Mouse (Mus musculus): Measurements from ENCODE around the gene Daam1. TPM values are rescaled to one million over a fixed set of nuclear protein-coding genes. Genes with fewer than 3 reads are reported as not detected.
A peak's percentile ranks its signal among the peaks of the same experiment; 100 is the strongest.

Daam1 gene
- polyA plus RNA-seq, 1 experiment from 2014 or later, result 8.5 TPM

DNA sequence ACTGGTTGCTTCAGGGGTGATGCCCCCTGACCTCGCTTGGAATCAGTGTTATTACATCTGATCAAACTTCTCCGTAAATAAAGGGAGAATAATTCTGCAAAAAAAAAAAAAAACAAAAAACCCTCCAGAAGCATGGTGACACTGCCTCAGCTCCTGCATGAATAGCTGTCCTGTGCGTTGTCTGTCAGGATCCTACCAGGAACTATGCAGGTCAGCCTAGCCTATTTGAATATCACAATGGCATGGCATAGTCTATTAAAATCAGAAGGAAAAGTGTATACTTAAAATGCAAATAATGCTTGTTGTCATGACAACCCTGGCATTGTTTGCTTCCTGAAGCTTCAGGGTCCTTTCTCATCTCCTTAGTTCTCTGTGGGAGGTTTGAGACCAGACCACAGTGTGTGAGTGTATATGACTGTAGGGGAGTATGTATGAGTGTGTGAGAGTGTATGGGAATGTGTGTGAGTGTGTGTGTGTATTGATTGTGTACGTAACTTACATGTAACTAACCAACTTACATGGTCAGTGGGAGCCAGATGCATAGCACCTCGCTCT is 92.0 kb downstream of the Daam1 start:
- no peaks in the 10 kb centered on the region for H3K27me3 ChIP-seq (ENCODE audit: control insufficient read depth, insufficient read depth, low read length)
- DNase-seq (ENCODE audit: low spot score) (no peak), ATAC-seq (ENCODE audit: insufficient number of reproducible peaks, low FRiP score, low TSS enrichment, low read depth) (no peak)
- no peaks in the 10 kb centered on the region for H3K9me3 ChIP-seq (ENCODE audit: control insufficient read depth, low read length)
- H3K4me2 ChIP-seq (ENCODE audit: low read depth, severe bottlenecking), result no peak overlapping the region
- H3K36me3 ChIP-seq (ENCODE audit: control insufficient read depth, insufficient read depth, low read length), result no peaks in the 10 kb centered on the region
- H3K4me1 ChIP-seq (ENCODE audit: control insufficient read depth, insufficient read depth, low read length), result peaks cover 5% of the 10 kb centered on the region; the same call in 1 of the 2 replicates
- no peak overlapping the region for H3K4me3 ChIP-seq (ENCODE audit: low read depth, low read length)
- H3K27ac ChIP-seq (replicated peaks; ENCODE audit: low read depth, low read length), result no peak overlapping the region
- no peak overlapping the region for H3K9ac ChIP-seq (ENCODE audit: low read length)
- WGBS, result 92% methylated on average over 5 of the region's 5 CpGs

DNA sequence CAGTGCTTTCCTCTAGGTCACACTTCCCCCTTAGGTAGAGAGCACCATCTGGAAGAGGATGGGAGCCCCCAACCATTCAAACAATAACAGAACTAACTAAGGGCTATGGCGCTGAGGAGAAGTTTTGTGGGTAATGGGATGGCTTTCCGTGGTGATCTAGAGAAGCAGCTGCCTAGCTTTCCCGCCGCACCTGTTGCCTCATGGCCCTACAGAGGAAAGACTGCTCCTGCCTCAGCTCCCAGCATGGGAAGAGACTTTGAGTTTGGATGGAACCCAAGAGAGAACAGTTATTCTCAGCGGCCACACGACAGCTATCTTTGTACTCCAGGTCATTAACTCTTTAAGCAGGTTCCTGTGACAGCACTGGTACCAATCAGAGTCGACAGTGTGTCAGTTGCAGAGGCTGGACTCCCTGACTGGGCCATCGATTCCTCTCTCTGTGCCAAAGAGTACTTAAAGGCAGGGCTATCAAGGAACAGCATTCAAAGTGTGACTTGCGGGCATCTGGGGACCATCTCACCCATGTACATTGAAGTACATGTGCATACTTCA is 94.2 kb downstream of the Daam1 start:
- DNase-seq (ENCODE audit: low spot score) (no peak), ATAC-seq (ENCODE audit: insufficient number of reproducible peaks, low FRiP score, low TSS enrichment, low read depth) (no peak)
- no peak overlapping the region for H3K4me2 ChIP-seq (ENCODE audit: low read depth, severe bottlenecking)
- no peak overlapping the region for H3K27ac ChIP-seq (replicated peaks; ENCODE audit: low read depth, low read length)
- no peaks in the 10 kb centered on the region for H3K27me3 ChIP-seq (ENCODE audit: control insufficient read depth, insufficient read depth, low read length)
- no peaks in the 10 kb centered on the region for H3K4me1 ChIP-seq (ENCODE audit: control insufficient read depth, insufficient read depth, low read length)
- H3K9me3 ChIP-seq (ENCODE audit: control insufficient read depth, low read length), result no peaks in the 10 kb centered on the region
- no peak overlapping the region for H3K9ac ChIP-seq (ENCODE audit: low read length)
- H3K36me3 ChIP-seq (ENCODE audit: control insufficient read depth, insufficient read depth, low read length), result no peaks in the 10 kb centered on the region
- H3K4me3 ChIP-seq (ENCODE audit: low read depth, low read length), result no peak overlapping the region
- WGBS, result 88% methylated on average over 9 of the region's 9 CpGs

DNA sequence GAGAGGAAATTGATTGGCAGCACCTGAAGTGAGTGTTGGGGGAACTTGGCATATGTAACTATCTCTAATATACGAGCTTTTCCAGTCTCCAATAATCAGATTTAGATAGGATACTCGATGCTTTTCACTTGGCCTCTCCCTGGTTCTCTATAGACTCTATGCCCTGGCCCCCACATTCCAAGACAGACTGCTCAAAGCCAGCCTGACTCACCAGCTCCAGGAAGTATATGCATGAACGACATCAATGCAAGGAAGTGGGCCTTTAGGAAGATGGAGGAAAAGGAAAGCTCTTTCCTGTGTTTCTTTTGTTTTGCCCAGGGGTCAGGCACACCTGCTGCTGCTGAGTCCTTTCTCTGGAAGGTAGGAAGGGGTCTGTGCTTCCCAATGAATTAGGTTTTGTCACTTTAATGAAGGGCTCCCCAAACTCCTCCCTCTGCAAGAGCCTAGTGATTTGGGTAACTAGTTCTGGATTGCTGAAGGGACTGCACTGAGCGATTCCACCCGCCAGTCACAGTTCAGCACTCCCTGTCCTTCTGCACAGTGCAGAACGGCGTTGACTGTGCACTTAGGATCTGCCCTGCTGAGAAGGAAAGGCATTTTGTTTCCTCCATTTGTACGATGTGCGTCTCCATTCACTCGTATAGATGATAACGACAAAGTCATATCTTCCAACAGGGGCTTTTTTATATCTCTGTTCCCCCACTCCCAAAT is 95.3 kb downstream of the Daam1 start:
- no peaks in the 10 kb centered on the region for H3K4me1 ChIP-seq (ENCODE audit: control insufficient read depth, insufficient read depth, low read length)
- WGBS, result 81% methylated on average over 11 of the region's 11 CpGs
- no peak overlapping the region for H3K4me3 ChIP-seq (ENCODE audit: low read depth, low read length)
- H3K9me3 ChIP-seq (ENCODE audit: control insufficient read depth, low read length), result no peaks in the 10 kb centered on the region
- no peak overlapping the region for H3K27ac ChIP-seq (replicated peaks; ENCODE audit: low read depth, low read length)
- H3K4me2 ChIP-seq (ENCODE audit: low read depth, severe bottlenecking), result no peak overlapping the region
- no peak for DNase-seq (ENCODE audit: low spot score)
- H3K36me3 ChIP-seq (ENCODE audit: control insufficient read depth, insufficient read depth, low read length), result no peaks in the 10 kb centered on the region
- no peak overlapping the region for H3K9ac ChIP-seq (ENCODE audit: low read length)
- no peaks in the 10 kb centered on the region for H3K27me3 ChIP-seq (ENCODE audit: control insufficient read depth, insufficient read depth, low read length)
- no peak for ATAC-seq (ENCODE audit: insufficient number of reproducible peaks, low FRiP score, low TSS enrichment, low read depth)

DNA sequence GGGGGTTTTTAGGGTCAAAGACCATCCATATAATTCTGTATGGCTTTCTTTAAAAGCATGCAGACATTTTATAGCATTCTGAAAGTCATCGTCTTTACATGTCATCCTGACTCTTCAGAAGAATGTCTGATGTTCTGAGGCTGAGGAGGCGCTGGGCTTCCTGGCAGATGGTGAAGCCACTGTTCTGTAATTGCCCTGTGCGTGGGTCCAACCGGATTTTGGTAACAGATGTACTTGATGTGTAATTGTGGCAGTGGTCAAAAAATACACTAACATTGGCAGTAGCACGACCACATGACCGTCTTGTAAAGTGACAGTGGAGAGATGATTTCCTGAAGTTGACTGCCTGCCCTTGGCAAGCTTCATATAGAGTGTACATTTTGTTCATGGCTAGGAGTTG is 97.2 kb downstream of the Daam1 start:
- no peaks in the 10 kb centered on the region for H3K27me3 ChIP-seq (ENCODE audit: control insufficient read depth, insufficient read depth, low read length)
- H3K36me3 ChIP-seq (ENCODE audit: control insufficient read depth, insufficient read depth, low read length), result no peaks in the 10 kb centered on the region
- no peaks in the 10 kb centered on the region for H3K4me1 ChIP-seq (ENCODE audit: control insufficient read depth, insufficient read depth, low read length)
- no peak overlapping the region for H3K27ac ChIP-seq (replicated peaks; ENCODE audit: low read depth, low read length)
- H3K4me2 ChIP-seq (ENCODE audit: low read depth, severe bottlenecking), result no peak overlapping the region
- no peaks in the 10 kb centered on the region for H3K9me3 ChIP-seq (ENCODE audit: control insufficient read depth, low read length)
- no peak overlapping the region for H3K4me3 ChIP-seq (ENCODE audit: low read depth, low read length)
- no peak overlapping the region for H3K9ac ChIP-seq (ENCODE audit: low read length)
- ATAC-seq (ENCODE audit: insufficient number of reproducible peaks, low FRiP score, low TSS enrichment, low read depth) (no peak), DNase-seq (ENCODE audit: low spot score) (no peak)
- whole genome bisulfite sequencing, result 89% methylated on average over 6 of the region's 6 CpGs

DNA sequence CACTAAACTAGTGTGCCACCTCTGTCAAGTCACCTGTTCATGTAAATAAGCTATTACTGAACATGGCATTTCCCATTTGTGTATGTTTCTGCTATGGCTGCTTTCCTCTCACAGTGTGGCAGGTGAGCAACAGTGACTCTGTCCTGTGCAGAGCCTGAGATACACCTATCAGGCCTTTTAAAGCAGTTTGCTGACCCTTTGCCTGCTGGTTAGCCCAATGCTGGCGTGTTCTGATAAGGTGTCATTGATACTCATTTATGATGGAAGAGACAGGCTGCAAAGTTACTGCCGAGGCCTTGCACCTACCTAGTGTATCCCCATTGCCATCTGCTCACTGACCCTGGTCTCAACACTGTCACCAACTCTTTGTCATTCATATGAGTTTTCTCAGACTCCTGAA is 99.0 kb downstream of the Daam1 start:
- Histone ChIP-seq H3K27me3 (ENCODE audit: control insufficient read depth, insufficient read depth, low read length) (no peaks in the 10 kb centered on the region), H3K27ac (replicated peaks; ENCODE audit: low read depth, low read length) (no peak overlapping the region), H3K4me2 (ENCODE audit: low read depth, severe bottlenecking) (no peak overlapping the region), H3K9me3 (ENCODE audit: control insufficient read depth, low read length) (no peaks in the 10 kb centered on the region), H3K4me3 (ENCODE audit: low read depth, low read length) (no peak overlapping the region), H3K4me1 (ENCODE audit: control insufficient read depth, insufficient read depth, low read length) (no peaks in the 10 kb centered on the region; the same call in 1 of the 2 replicates), H3K36me3 (ENCODE audit: control insufficient read depth, insufficient read depth, low read length) (no peaks in the 10 kb centered on the region), H3K9ac (ENCODE audit: low read length) (no peak overlapping the region)
- WGBS, result 86% methylated on average over 2 of the region's 2 CpGs
- DNase-seq (ENCODE audit: low spot score) (no peak), ATAC-seq (ENCODE audit: insufficient number of reproducible peaks, low FRiP score, low TSS enrichment, low read depth) (no peak)

DNA sequence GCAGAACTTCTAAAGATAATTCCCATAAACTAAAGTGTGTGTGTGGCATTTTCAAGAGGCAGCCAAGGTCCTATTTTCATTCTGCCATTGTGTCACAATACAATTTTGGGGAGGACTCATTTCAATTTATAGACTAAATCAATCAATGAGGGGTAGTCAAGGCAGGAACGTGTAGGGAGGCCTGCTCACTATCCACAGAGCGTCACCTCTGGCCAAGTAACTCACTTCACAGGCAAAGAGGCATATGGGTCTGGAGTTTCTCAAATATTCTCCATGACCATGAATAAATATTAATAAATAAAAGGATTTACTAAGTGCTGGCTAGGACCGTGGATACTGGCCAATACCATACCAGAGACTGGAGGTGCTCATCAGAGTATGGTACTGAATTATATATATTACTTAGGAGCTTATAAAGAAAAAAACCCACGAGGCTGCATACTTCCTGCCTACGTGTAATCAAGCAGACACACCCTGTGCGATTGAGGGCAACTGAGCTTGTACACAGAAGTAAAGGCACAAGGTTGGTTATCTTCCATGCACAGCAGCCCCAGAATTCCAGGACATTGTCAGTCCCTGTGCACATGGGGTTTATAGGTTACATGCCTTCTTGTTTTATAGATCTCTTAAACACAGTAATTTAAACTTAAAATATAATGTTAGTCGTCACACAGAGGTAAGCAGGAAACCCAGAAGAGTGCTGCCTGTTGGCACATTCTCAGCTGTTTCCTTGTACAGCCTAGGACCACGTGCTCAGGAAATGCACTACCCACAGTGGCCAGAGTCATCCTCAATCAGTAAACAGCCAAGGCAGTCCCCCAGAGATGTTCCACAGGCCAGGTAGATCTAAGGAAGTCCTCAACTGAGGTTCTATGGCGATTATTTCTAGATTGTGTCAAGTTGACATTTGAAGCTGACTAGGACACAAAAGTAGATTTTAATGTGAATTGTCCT is 101.8 kb downstream of the Daam1 start:
- WGBS, result 76% methylated on average over 9 of the region's 9 CpGs
- no peaks in the 10 kb centered on the region for H3K9me3 ChIP-seq (ENCODE audit: control insufficient read depth, low read length)
- H3K4me3 ChIP-seq (ENCODE audit: low read depth, low read length), result no peak overlapping the region
- no peak for ATAC-seq (ENCODE audit: insufficient number of reproducible peaks, low FRiP score, low TSS enrichment, low read depth)
- no peak for DNase-seq (ENCODE audit: low spot score)
- H3K36me3 ChIP-seq (ENCODE audit: control insufficient read depth, insufficient read depth, low read length), result no peaks in the 10 kb centered on the region
- H3K27me3 ChIP-seq (ENCODE audit: control insufficient read depth, insufficient read depth, low read length), result no peaks in the 10 kb centered on the region
- no peak overlapping the region for H3K27ac ChIP-seq (replicated peaks; ENCODE audit: low read depth, low read length)
- H3K9ac ChIP-seq (ENCODE audit: low read length), result no peak overlapping the region
- H3K4me1 ChIP-seq (ENCODE audit: control insufficient read depth, insufficient read depth, low read length), result no peaks in the 10 kb centered on the region; the same call in 1 of the 2 replicates
- no peak overlapping the region for H3K4me2 ChIP-seq (ENCODE audit: low read depth, severe bottlenecking)

DNA sequence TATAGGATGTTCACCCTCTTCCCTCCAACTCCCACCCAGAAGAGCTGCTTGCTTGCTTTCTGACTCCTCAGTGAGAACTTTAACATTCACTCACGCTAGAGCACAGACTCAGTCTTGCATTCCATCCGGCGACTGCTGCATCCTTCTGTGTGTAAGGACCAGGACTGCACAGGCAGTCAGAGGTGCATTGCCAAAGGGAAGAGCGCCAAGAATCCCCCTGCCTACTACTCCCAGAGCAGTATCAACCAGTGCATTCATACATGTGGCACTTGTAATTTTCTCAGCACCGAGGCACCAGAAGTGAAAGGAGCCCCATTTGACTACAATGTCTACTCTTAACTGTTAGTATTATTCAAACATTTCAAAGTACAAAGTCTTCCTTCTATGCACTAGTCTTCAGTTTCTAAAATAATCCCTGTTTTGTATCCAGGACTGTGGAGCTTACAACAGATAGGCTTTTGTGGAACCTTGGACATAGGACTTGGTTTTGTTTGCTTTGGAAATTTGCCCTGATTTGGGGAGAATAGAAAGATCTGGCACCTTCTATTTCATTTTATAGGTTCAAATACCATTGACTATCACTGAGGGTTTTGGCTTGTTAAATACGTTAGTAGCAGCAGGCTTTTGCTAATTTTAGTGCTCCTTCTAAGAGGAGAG is 103.2 kb downstream of the Daam1 start:
- H3K4me2 ChIP-seq (ENCODE audit: low read depth, severe bottlenecking), result no peak overlapping the region
- H3K4me3 ChIP-seq (ENCODE audit: low read depth, low read length), result no peak overlapping the region
- H3K4me1 ChIP-seq (ENCODE audit: control insufficient read depth, insufficient read depth, low read length), result no peaks in the 10 kb centered on the region; the same call in 1 of the 2 replicates
- H3K27me3 ChIP-seq (ENCODE audit: control insufficient read depth, insufficient read depth, low read length), result no peaks in the 10 kb centered on the region
- ATAC-seq (ENCODE audit: insufficient number of reproducible peaks, low FRiP score, low TSS enrichment, low read depth), result no peak
- H3K9ac ChIP-seq (ENCODE audit: low read length), result no peak overlapping the region
- H3K27ac ChIP-seq (replicated peaks; ENCODE audit: low read depth, low read length), result no peak overlapping the region
- no peak for DNase-seq (ENCODE audit: low spot score)
- whole genome bisulfite sequencing, result 84% methylated on average over 6 of the region's 6 CpGs
- H3K9me3 ChIP-seq (ENCODE audit: control insufficient read depth, low read length), result no peaks in the 10 kb centered on the region
- H3K36me3 ChIP-seq (ENCODE audit: control insufficient read depth, insufficient read depth, low read length), result no peaks in the 10 kb centered on the region

DNA sequence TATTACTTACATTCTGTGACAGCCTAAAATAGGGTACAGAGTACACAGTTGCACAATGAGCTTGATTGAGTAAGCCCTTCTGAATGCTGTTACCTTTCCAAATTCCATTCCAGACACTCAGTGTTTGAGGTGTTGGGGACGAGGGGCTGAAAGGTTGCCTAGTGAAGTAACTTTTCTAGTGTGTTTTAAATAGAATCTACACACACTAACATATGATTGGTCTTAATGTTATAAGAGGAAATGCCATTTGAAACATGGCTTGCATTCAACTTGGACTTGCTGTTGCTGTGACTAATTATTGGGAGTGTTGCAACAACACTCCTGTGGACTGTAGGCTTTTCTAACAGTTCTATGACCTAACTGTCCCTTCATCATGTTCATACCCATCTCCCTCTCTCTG is 105.8 kb downstream of the Daam1 start:
- ATAC-seq (ENCODE audit: insufficient number of reproducible peaks, low FRiP score, low TSS enrichment, low read depth), result no peak
- 91% methylated on average over 1 of the region's 1 CpGs for WGBS
- Histone ChIP-seq H3K36me3 (ENCODE audit: control insufficient read depth, insufficient read depth, low read length) (no peaks in the 10 kb centered on the region), H3K4me3 (ENCODE audit: low read depth, low read length) (no peak overlapping the region), H3K4me1 (ENCODE audit: control insufficient read depth, insufficient read depth, low read length) (no peaks in the 10 kb centered on the region; the same call in 1 of the 2 replicates), H3K27ac (replicated peaks; ENCODE audit: low read depth, low read length) (no peak overlapping the region), H3K9me3 (ENCODE audit: control insufficient read depth, low read length) (no peaks in the 10 kb centered on the region), H3K9ac (ENCODE audit: low read length) (no peak overlapping the region), H3K27me3 (ENCODE audit: control insufficient read depth, insufficient read depth, low read length) (no peaks in the 10 kb centered on the region), H3K4me2 (ENCODE audit: low read depth, severe bottlenecking) (no peak overlapping the region)
- peak; percentile 33 for DNase-seq (ENCODE audit: low spot score)

Data from limb, embryonic 11.5 days (tissue).